Mouse (Mus musculus) megakaryocyte progenitor cell, adult 5-6 weeks (primary cell): ENCODE measurements at regions not wholly inside any gene's neighbourhood (a gene's known extent, or its start where the extent isn't known, plus 50 kb on each side); places are given as distances from the start of the nearest gene placed in this dataset.

Experiments
- ATAC-seq: replicated peaks from 2 replicates; pipeline ENCODE4 v1.8.0; 2016; ENCODE audit warnings: mild to moderate bottlenecking, moderate TSS enrichment, inconsistent platforms; ENCODE audit not compliant: poor library complexity

DNA sequence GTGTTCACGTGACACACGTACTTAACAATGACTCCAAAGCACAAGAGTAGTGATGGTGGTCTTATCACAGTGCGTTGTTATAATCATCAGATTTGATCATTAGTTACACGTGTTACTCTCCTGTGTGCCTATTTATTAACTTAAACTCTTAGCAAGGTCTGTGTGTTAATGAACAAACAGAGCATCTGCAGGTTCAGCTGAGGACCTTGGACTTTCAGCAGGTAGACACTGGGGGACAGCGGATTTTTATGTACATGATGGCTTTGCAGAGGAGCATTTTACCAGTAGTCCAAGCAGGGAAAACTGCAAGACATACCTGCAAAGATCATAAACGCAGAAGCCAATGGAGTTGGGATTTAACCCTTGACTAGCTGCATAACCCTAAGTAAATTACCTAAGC, 211.7 kb upstream of the Ntm start:
- ATAC-seq, result no peak

DNA sequence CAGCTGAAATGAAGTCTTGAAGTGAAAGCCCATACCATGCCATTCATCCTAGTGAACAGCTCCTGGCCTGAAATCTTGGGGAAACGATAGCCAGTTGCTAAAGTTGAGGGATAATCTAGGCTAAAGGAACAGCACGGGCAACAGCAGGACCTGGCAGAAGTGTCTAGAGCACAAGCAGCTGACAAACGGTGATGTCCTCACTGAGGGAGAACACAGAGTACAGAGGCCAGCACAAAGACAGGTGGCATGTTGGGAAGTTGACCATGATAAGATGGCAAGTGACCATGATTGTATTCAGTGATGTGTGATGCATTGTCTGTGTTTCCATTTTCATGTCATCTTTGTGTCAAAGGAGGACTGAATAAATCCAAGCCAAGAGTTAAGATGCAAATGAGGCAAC, 212.4 kb upstream of the Ntm start:
- no peak for ATAC-seq

DNA sequence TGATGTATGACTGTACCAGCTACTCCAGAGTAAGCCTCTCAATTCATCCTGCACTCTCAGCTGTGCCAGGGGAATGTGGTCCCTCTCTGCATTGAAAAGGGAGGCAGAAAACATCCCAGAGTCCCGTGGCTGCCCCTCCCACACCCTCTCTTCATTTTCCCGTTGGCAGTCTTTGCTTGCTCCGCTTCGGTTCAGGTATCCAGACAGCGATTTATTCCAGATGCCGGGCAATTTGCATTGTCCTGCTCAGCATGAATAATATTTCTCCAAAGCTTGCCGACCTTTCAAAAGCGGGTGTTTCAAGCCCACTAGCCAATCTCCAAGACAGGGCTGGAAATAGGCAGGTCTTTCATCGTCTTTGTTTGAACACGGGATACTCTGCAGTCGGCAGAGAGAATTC, 220.5 kb upstream of the Ntm start:
- no peak for ATAC-seq

DNA sequence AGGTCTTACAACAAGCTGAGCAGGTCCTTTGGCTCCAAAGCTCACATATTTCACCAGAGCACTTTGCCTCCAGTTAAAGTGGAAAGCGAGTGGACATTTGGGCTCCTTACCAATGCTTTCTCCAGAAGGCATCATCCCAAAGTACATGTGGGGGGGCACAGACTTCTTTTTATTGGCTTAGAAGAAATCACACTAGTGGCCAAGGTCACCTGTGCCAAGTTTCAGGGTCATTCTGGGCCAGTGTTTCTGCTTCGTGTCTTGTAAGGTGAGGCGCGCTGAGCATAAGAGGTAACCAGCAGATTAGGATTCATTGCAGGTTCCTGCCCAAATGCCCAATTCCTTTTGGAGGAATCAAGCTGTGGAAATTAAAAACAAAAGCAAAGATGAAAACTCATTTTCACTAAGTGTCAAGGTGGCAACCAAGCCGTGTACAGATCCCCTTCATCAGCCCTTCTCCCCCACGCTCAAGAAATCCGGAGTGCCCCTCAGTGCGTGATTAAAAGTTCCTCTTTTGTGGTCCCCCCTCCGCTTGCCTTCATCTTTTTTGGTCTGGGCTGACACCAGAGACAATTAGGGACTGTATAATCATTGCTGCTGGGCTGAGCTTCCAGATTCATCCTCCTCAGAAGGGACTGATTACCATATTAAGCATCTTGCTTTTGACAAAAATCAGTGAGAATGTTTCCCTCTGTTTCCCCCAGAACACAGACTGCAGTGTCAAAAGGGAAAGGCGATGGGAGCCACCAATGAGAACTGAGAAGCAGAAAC, 222.2 kb upstream of the Ntm start:
- ATAC-seq, result no peak

DNA sequence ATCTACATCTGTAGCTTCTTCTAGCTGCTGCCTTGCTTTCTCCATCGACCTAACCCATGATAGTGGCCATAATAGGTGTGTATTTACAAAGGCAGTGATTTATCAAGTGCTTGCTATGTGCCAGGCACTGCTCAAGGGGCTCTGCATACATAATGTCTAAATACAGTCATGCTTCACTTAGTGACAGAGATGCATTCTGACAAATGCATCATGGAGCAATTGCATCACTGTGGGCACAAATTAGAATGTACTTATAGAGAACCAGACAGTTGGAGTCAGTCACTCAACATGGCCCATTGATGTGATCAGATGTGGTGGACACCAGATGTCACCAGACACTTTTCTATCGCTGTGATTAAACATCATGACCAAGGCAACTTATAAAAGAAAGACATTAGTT, 223.3 kb upstream of the Ntm start:
- ATAC-seq, result no peak

DNA sequence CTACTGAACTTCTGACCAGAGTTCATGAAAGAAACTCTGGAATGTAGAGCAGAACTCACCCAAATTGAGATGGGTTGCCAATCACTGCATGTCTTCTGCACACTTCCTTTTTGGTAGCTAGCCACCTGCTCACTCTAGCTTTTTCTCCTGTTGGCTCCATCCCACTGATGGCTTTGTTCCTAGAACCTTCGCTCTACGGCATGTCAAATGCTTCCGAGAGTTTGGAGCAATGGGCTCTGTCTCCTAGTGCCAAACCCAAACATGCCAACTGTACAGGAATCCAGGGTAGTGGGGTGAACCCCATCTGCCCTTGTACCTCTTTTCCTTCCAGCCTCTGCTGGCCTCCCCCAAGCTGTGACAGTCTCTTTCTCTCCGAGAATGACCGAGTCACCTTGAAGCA, 227.1 kb upstream of the Ntm start:
- ATAC-seq, result no peak

DNA sequence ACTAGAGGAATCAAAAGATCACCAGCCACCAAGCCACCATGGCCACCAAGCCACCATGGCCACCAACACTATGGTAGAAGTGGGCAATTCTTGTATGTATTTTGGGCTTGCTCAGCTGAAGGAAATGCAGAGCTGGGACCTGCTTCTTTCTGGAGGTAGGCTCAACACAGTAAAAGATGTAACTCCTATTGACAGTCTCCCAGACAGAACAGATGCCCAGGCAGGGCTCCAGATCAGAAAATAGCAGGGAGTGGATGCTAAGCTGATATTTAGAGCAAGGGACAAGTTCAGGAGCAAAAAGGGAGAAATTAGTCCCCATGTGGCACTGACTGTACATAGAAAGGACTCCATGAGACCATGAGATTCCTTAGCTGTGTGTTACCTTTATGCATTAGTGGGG, 228.2 kb upstream of the Ntm start:
- ATAC-seq, result no peak

DNA sequence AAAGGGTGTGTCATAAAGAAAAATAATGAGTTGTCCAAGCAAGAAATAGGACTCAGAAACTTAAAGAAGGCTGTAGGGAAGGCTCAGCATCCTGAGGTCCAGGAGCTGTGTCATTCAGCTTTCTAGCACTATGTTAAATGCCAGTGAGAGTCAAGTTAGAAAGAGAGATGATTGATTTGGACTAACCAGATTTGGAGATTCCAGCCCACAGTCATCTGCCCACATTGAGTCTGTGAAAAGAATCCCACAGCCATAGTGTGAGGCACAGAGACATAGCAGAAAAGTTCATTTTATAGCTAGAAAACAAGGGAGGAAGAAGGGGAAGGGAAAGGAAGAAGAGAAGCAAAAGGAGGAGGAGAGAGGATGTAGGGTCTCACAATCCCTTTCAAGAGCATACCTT, 229.0 kb upstream of the Ntm start:
- ATAC-seq, result no peak

DNA sequence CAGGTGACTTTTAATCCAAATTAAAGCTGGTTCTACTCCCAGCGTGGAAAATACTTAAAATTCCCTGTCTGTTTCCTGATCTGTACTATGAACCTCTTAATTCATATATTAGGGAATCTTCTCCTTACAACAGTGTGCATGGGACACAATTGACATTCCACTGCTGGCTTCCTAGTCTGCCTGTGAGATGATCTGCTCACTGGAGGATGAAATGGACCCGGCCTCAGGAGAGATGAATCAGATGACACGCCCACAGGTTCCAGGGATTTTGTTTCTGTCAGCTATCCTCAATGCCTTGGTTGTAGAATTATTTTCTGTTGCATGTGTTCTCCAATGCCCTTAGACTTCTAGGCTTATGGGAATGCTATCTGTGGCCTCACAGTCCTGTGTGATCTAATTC, 231.9 kb upstream of the Ntm start:
- ATAC-seq, result no peak

DNA sequence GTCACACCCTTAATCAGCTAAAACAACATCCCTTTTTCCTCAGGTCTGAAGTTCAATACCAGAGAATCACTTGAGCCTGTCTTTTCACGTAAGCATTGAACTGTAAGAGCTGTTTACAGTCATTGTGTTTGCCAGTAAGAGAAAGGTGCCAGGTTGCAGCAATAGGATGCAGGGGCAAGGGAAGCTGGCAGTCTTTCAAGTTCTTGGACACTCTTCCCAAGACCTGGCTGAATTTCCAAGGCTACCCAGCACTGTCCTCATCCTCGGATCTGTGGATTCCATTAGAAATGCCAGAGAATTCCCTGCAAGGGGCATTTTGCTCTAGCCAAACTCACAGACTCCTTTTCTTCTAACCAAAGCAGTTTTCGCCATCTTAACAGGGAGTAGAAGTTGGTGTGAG, 224.5 kb upstream of the Snx19 start:
- ATAC-seq, result no peak

DNA sequence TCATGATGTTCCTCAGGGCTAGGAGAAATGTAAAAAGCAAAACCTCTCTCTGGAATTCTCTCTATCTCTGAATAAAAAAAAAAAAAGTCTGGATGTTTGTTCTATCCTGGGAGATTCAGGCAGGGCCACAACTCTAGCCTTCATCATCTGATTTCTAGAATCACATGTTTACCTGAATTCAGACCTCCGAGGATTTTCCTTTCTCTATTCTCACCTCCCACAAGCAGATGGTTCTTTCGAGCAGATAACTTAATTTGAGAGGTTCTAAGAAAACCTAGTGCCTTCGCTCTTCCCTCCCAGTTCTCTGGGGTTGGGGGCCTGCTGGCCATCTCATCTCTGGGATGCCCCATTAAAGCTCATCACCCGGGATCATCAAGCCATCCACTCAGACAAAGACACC, 219.3 kb upstream of the Snx19 start:
- ATAC-seq, result no peak

DNA sequence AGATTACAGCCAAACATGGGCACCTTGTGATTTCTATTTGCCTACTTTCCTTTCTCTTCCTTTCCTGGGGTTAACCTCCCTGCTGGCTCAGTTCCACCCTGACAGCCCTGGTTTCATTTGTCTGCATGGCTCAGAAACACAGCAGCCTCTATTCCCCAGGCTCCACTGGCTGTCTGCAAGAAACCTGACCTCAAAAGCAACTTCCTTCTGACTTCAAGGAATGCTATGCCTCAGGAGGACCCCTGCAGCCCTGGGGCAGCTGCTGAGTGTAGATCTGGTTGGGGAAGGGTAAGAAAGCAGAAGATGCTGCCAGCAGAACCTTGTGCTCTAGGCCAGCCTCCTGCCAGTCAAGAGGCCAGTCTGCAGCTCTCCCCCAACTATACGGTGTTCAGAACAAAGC, 217.1 kb upstream of the Snx19 start:
- ATAC-seq, result no peak

DNA sequence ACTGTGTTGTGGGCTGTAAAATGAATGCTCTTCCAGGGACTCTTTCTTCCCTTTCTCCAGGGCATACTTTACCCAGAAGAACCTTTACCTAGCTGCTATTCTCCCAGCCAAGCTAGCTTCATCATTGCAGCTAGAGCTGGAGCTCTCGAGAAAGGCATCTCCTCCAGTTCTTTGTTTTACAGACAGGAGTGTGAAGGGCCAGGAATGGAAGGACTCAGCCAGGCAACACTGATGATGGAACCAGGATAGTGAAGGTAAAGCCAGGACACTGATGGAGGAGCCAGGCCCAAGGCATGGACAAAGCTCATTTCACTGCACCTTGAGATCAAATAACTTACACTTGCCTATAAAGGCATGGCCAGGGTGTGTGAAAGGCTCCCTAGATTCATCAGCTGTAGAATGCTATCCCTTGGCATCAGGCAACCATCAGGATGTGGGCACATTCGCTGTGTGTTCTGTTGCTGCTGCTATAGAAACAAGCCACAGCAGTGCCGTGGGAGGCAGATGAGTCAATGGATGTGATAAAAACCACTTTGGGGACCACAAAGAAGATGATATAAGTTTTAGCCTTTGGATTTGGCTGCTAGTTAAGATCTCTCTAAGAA, 214.3 kb upstream of the Snx19 start:
- no peak for ATAC-seq

DNA sequence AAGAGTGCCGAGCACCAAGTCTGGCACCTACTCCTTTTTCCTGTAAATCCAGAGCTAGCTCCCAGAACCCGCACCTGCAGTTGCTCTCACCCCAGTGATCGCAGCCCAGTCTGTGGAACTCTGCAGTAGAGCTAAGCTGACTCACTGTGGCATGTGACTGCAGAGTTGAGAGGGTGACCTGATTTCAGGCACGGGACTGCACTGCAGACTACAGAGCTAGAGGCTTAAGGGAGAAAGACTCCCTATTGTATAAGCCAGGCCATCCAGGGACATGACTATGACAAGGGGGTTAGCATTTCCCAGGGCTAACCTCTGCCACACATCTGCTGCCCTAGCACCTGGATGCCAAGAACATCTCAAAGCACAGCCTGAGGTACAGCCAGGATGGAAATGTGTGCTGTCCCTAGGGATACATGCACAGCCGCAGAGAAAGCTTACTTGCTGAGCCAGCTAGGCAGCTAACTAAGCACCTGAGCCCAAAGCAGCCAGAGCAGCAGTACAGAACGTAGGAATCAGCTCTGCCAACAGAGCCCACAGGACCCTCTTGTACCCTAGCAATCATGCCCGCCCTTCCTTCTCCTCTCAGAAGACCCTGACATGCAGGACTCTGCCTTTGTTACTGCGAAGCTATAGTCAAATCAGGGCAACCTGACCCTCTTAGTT, 192.3 kb upstream of the Snx19 start:
- no peak for ATAC-seq

DNA sequence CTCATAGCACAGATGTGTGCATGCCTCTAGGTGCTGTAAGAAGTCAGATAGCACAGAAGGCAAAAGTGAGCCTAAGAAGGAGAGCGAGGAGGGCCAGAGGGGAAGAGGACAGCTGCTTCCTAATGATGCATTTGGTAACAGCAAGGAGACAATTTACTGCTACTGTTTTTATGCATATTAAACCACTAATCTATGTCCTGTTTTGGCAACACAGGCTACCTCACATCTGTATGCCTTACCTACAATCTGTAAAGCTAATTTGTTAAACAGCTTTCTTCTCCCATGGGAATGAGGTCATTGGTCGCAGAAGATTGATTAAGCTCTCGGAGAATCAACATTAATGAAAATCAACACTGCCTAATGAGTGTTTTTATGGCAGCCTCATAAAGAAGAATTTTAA, 191.1 kb upstream of the Snx19 start:
- ATAC-seq, result no peak

DNA sequence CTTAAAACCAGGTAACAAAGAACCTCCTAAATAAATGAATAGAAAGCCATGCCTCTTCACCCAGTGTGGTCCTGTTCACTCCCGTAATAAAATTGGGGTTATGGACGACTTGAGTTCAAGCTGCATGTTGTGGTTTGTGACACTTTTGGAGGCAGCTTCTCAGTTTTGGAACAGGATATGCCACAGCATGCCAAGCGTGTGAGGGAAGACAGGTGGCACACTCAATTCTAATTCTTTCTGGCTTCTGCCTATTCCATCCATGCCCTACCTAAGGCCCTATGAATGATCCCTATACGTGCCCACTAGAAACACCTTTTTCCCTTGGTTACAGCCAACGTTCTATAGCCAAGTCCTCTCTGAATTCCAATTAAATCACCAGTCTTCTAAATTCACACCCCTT, 184.8 kb upstream of the Snx19 start:
- ATAC-seq, result no peak

DNA sequence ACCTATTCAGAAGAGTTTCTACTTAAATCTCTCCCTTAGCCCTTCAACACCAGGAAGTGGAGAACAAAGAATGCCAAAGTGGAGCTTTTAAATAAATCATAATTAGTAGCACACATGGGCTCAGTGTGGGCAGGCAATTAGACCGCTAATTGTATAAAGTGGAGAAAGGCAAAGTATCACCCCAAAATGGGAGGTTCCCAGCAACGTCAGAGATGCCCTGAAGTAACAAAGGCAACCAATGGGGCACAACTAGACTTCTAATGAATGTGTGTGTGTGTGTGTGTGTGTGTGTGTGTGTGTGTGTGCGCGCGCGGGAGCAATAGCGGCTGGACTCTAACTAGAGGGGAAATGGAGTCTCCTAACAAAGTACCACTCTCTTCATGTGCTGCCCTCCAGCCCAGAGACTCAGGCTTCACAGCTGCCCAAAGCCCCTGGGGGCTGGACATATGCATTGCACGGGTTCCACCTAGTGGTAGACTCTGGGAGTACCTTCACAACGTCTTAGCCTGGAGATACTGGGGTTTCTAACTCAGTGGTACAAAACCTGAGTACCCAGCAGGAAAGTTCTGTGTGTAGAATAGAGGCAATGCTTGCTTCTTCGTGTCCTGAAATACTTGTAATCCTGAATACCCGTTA, 162.3 kb upstream of the Snx19 start:
- peak; percentile 77 for ATAC-seq

DNA sequence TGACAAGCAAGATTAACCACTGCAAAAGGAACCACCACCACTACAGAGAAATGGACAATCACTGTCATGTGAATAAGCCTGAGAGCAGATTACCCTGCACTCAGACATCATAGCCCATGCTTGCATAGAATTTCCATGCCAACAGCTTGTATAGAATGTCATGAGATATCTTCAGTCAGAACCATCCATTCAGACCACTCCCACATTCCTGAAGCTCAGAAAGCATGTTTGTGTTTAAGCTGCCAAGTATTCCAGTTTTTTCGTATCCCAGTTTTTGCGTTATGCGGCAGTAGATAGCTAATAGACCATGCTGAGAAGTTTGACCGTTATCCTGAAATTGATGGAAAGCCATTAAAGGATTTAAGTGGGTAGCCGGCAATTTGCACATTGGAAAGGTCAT, 155.8 kb upstream of the Snx19 start:
- no peak for ATAC-seq

DNA sequence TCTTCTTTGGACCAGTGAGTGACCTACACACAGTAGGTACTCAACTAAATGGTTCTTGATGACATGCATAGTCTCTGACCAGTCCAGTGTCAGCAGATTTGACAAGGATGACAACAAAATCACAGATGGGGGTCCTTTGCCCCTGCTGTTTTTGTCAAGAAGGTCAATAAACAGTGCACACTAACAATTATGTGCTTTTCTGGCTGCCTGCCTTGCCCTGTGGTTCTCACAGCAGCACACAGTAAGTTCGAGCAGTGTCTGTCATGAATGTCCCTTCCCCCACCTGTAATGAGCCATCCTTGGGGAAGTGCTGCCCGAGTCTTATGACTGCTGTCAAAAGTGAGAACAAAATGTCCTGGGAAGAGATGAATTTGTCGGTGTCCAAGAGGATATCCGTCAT, 153.1 kb upstream of the Snx19 start:
- no peak for ATAC-seq

DNA sequence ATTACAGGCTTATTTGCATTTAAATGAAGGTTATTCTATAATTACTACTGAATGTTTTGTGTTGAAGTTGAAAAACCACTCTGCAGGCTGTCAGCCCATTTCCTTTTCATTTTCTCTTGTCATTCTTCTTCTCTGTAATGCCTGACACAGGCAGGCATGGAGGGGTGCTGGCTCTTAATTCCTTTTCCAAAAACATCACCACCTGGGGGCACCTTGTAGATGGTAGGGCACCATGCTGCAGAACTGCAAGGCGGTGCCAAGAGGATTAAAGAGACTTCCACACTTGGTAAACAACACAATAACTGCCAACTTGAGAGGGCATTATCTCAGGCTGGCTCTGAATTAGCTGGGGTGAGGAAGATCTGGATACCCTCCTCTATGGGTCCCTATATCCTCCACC, 148.7 kb upstream of the Snx19 start:
- no peak for ATAC-seq

DNA sequence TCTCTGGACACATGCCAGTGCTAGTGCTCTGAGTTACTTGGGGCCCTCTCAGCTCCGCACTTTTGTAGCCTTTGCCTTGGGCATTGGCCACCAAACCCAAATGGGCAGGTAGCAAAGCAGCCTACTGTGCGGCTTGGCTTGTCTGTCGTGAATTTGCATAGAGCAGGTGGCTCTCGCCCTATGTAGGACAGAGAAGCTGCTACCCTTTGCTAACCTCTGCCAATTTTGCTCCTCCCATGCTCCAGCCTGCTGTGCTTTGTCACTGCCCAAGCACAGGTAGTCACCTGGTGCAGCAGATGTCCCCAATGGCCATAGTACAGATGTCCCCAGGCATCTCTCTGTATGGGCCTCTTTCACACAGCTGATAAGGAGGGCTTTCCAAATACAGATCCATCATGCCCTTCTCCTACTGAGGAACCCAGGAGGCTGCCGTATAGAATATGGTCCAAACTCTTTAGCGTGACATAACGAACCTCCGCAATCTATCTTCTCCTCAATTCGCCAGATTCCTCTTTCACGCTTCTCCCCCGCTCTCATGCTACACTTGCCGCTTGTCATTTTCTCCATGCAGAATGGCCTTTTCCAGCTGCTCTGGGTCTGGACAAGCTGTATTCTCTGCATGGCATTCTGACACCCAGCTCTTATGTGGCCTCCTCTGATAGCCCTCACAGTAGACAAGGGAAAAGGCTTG, 143.7 kb upstream of the Snx19 start:
- ATAC-seq, result no peak

DNA sequence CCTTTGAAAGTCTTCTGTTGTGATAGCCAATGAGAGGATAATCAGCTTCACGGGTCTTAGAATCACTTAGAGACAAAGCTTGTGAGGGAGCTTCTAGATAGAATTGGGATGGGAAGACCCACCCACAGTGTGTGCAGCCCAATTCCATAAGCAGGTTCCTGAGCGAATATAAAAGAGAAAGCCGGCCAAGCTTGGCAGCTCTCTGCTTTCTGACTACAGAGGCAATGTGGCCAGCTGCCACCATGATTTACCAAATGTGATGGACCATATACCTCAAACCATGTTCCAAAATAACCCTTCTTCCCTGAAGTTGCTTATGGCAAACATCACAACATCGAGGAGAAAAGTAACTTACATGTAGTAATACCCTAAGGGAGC, 143.1 kb upstream of the Snx19 start:
- no peak for ATAC-seq
